In the genomic region with DNA sequence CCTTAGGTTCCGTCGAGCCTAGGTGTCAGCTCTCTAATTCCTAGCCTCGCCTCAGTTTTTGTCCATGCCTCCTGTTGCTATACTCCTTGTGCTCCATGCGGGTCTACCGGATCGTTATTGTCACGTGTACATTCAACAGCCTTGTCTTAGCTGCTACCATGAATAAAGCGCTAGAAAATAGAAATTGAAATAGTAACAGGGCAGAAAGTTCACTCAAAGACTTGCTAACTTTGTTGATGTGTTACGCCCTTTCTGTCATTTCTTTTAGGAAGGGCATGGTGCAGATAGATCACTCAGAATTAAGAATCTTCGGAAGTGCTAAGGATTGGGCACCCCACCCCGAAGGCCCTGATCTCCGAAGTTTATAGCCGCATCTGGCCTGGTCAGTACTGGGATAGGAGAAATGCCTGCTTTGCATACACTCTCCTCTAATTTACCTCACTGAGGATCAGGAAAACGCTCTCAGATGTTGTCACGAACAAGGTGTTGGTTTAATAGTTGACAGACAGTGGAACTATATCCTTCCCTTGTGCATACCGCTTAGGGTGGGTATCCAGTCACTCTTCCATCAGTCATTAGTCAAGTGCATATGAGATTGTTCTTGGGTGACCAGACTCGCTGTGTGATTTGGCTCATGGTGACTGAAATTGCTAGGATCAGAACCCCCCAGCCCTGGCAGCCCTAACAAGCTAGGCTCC, we compare ENCODE assay signal across 8 mouse cellular contexts. TPM values are rescaled to one million over a fixed set of nuclear protein-coding genes. Genes with fewer than 3 reads are reported as not detected.
DNase-seq lines count a peak whose midpoint lies in the region; ATAC-seq lines count a peak whose summit lies in the region.

No protein-coding gene starts in this region.

- peak overlapping the region; percentile 82 for H3K4me3 ChIP-seq in kidney, embryonic 15.5 days (replicated peaks)
- peak overlapping the region; percentile 74 for H3K4me3 ChIP-seq in brown adipose tissue, adult 24 weeks (ENCODE audit: insufficient read depth, low read depth, low read length)
- H3K4me3 ChIP-seq in hindbrain, embryonic 12.5 days, result peak overlapping the region; percentile 82
- peak overlapping the region; percentile 85 for H3K4me3 ChIP-seq in midbrain, embryonic 12.5 days

- WGBS in kidney, embryonic 15.5 days, result 25% methylated on average over 17 of the region's 17 CpGs
- 34% methylated on average over 17 of the region's 17 CpGs for WGBS in hindbrain, embryonic 12.5 days
- 36% methylated on average over 17 of the region's 17 CpGs for WGBS in midbrain, embryonic 12.5 days

- peak overlapping the region; percentile 83 for H3K9ac ChIP-seq in kidney, embryonic 15.5 days
- peak overlapping the region; percentile 83 for H3K9ac ChIP-seq in hindbrain, embryonic 12.5 days
- peak overlapping the region; percentile 72 for H3K9ac ChIP-seq in midbrain, embryonic 12.5 days (replicated peaks)

- peak overlapping the region; percentile 87 for H3K27ac ChIP-seq in kidney, embryonic 15.5 days
- peak overlapping the region; percentile 68 for H3K27ac ChIP-seq in brown adipose tissue, adult 24 weeks (replicated peaks; ENCODE audit: low read depth, low read length)
- H3K27ac ChIP-seq in hindbrain, embryonic 12.5 days, result 0 out of 2 replicates have a peak overlapping the region, but pooled peaks have one; percentile 84
- H3K27ac ChIP-seq in midbrain, embryonic 12.5 days (replicated peaks), result 0 out of 2 replicates have a peak overlapping the region, but pooled peaks have one; percentile 66

- no peaks in the 10 kb centered on the region for H3K9me3 ChIP-seq in kidney, embryonic 15.5 days (replicated peaks)
- no peaks in the 10 kb centered on the region for H3K9me3 ChIP-seq in hindbrain, embryonic 12.5 days (replicated peaks)
- no peaks in the 10 kb centered on the region for H3K9me3 ChIP-seq in midbrain, embryonic 12.5 days

- no peak for DNase-seq in kidney, postnatal 36 days
- no peak for DNase-seq in cerebellum, adult 11-12 months
- DNase-seq in left cerebral cortex, adult 8-10 months (ENCODE audit: low spot score in 2 of 2), result no peak

- 0 out of 2 replicates have a peak, but pooled peaks have one; percentile 15 for ATAC-seq in kidney, embryonic 15.5 days (replicated peaks; ENCODE audit: low FRiP score)
- no peak for ATAC-seq in hindbrain, embryonic 12.5 days (ENCODE audit: low FRiP score)
- no peak for ATAC-seq in midbrain, embryonic 12.5 days (ENCODE audit: low FRiP score, low read depth)
- no peak for ATAC-seq in frontal cortex, adult (ENCODE audit: low TSS enrichment)

- H3K4me2 ChIP-seq in kidney, embryonic 15.5 days, result peak overlapping the region; percentile 79
- H3K4me2 ChIP-seq in hindbrain, embryonic 12.5 days (replicated peaks), result peak overlapping the region; percentile 79
- peak overlapping the region; percentile 72 for H3K4me2 ChIP-seq in midbrain, embryonic 12.5 days (replicated peaks)

- H3K36me3 ChIP-seq in kidney, embryonic 15.5 days, result peaks cover 38% of the 10 kb centered on the region
- 0 out of 2 replicates have a peak, but pooled peaks cover 3% of the 10 kb centered on the region for H3K36me3 ChIP-seq in hindbrain, embryonic 12.5 days
- peaks cover 16% of the 10 kb centered on the region for H3K36me3 ChIP-seq in midbrain, embryonic 12.5 days

- H3K4me1 ChIP-seq in kidney, embryonic 15.5 days, result peaks cover 20% of the 10 kb centered on the region
- no peaks in the 10 kb centered on the region for H3K4me1 ChIP-seq in brown adipose tissue, adult 24 weeks (ENCODE audit: control insufficient read depth, insufficient read depth, insufficient read length, low read length)
- peaks cover 16% of the 10 kb centered on the region for H3K4me1 ChIP-seq in hindbrain, embryonic 12.5 days
- H3K4me1 ChIP-seq in midbrain, embryonic 12.5 days, result peaks cover 15% of the 10 kb centered on the region

- H3K27me3 ChIP-seq in kidney, embryonic 15.5 days, result no peaks in the 10 kb centered on the region
- no peaks in the 10 kb centered on the region for H3K27me3 ChIP-seq in hindbrain, embryonic 12.5 days
- no peaks in the 10 kb centered on the region for H3K27me3 ChIP-seq in midbrain, embryonic 12.5 days

RNA-seq across cellular contexts. Expression of a gene that starts 0.7 kb away (rescaled TPM):
- 42.6 and 45.9 TPM in 2 replicates for polyA plus RNA-seq in kidney, embryonic 15.5 days (2015; fragmentation: Nextera tagmentation; extraction: Ambion mirVana)
- 1.5 and 2.1 TPM in 2 replicates for polyA plus RNA-seq in brown adipose tissue, adult 24 weeks (2012; ENCODE audit: insufficient read depth, insufficient read length, missing spikeins)
- 23.8 and 26.0 TPM in 2 replicates for polyA plus RNA-seq in hindbrain, embryonic 12.5 days (2016; fragmentation: Nextera tagmentation; extraction: Ambion mirVana)
- polyA plus RNA-seq in midbrain, embryonic 12.5 days (2016; fragmentation: Nextera tagmentation; extraction: Ambion mirVana), result 32.7 and 35.6 TPM in 2 replicates
- 1 to 10 TPM; 1.7 to 3.6 (median 2.7) TPM for total RNA-seq in left cerebral cortex, adult 8-10 months (2022)

RNA-seq across cellular contexts. Expression of a gene that starts 1.0 kb away (rescaled TPM):
- 85.6 and 87.7 TPM in 2 replicates for polyA plus RNA-seq in kidney, embryonic 15.5 days (2015; fragmentation: Nextera tagmentation; extraction: Ambion mirVana)
- 81.1 and 117 TPM in 2 replicates for polyA plus RNA-seq in brown adipose tissue, adult 24 weeks (2012; ENCODE audit: insufficient read depth, insufficient read length, missing spikeins)
- 53.9 and 59.5 TPM in 2 replicates for polyA plus RNA-seq in hindbrain, embryonic 12.5 days (2016; fragmentation: Nextera tagmentation; extraction: Ambion mirVana)
- 65.5 and 76.1 TPM in 2 replicates for polyA plus RNA-seq in midbrain, embryonic 12.5 days (2016; fragmentation: Nextera tagmentation; extraction: Ambion mirVana)
- total RNA-seq in left cerebral cortex, adult 8-10 months (2022), result 10 to 100 TPM; 12.9 to 18.6 (median 16.0) TPM

RNA-seq across cellular contexts. Expression of a gene that starts 21.0 kb away (rescaled TPM):
- polyA plus RNA-seq in kidney, embryonic 15.5 days (2015; fragmentation: Nextera tagmentation; extraction: Ambion mirVana), result 11.3 and 12.3 TPM in 2 replicates
- polyA plus RNA-seq in brown adipose tissue, adult 24 weeks (2012; ENCODE audit: insufficient read depth, insufficient read length, missing spikeins), result 5.1 and 8.7 TPM in 2 replicates
- 20.8 and 21.4 TPM in 2 replicates for polyA plus RNA-seq in hindbrain, embryonic 12.5 days (2016; fragmentation: Nextera tagmentation; extraction: Ambion mirVana)
- 17.7 and 20.8 TPM in 2 replicates for polyA plus RNA-seq in midbrain, embryonic 12.5 days (2016; fragmentation: Nextera tagmentation; extraction: Ambion mirVana)
- 10 to 100 TPM; 66.7 to 75.1 (median 71.3) TPM for total RNA-seq in left cerebral cortex, adult 8-10 months (2022)

RNA-seq across cellular contexts. Expression of a gene that starts 56.5 kb away (rescaled TPM):
- polyA plus RNA-seq in kidney, embryonic 15.5 days (2015; fragmentation: Nextera tagmentation; extraction: Ambion mirVana), result 2.4 and 2.5 TPM in 2 replicates
- polyA plus RNA-seq in brown adipose tissue, adult 24 weeks (2012; ENCODE audit: insufficient read depth, insufficient read length, missing spikeins), result 0.36 and 0.58 TPM in 2 replicates
- 6.1 and 6.7 TPM in 2 replicates for polyA plus RNA-seq in hindbrain, embryonic 12.5 days (2016; fragmentation: Nextera tagmentation; extraction: Ambion mirVana)
- 4.3 and 5.2 TPM in 2 replicates for polyA plus RNA-seq in midbrain, embryonic 12.5 days (2016; fragmentation: Nextera tagmentation; extraction: Ambion mirVana)
- 10 to 100 TPM; 10.7 to 11.9 (median 11.3) TPM for total RNA-seq in left cerebral cortex, adult 8-10 months (2022)
